Mouse (Mus musculus): ENCODE data around the gene Rbm20.

Gene Rbm20

DNA sequence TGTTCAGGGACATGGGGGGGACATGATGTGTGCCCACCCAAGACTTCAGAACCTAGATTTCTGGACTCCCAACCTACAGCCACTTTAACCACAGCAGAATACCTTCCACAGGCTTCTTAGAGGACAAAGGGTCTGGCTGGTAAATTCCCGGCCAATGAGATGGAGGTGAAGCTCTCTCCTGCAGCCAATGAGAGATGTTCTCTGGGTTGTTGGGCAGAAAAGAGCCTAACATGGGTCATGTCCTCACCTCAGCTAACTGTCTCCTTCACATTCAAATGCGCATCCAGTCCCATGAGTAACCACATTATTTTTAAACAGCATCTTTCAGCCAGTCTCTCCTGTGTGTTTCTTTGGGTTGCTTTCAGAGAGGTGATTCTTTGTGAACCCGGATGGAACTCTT, 5.7 kb upstream of the Rbm20 start:
- no peak for DNase-seq

DNA sequence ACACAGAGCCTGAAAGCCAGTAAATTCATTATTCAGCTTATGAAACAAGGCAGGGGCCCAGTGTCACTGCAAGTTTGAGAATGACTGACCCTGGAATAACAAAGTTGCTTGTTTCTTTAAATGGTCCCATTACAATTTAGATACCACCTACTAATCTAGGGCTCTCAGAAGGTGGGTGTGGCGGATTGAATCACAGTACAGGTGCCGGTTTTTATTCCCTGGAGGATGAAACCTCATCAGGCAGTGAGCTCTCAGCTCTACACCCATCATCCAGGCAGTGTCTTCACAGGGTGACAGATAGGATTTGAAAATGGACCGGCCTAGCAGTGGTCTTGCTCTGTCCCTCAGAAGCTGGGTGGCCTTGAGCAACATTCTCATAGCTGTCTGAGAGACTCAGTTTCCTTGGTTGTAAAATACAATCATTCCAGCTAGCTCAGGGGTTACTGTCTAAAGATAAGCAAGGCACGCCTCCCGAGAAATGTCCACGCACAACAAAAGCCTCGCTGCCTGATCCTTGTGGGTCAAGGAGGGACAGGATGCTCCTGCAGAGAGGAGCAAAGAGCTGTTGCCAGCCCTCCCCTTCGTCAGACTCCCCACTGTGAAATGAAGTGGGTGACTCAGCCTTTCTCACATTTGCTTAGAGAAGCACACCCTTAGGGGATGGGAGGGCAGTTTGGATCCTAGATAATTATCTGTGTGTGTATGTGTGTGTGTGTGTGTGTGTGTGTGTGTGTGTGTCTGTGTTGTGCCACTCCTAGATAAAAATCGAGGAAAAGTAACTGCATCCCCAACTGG, 2.8 kb upstream of the Rbm20 start:
- DNase-seq = no peak

DNA sequence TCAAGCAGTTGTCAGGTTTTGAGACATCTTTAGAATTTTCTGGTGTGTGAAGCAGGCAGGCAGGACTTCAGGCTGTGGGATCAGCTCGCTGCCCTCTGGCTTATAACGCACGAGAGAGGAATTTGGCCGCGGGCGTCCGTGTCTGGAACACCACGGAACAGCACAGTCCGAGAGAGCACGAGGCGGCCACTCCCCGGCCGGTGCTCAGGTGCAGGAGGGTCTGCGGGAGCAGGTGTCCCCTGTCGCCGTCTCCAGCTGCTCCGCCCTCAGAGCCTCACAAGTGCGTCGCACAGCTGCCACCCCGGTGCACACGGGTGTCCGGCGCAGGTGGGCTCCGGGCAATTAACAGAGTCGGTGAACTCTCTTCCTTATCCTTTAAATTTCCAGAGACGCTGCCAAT, 878 bp upstream of the Rbm20 start:
- DNase-seq = no peak

DNA sequence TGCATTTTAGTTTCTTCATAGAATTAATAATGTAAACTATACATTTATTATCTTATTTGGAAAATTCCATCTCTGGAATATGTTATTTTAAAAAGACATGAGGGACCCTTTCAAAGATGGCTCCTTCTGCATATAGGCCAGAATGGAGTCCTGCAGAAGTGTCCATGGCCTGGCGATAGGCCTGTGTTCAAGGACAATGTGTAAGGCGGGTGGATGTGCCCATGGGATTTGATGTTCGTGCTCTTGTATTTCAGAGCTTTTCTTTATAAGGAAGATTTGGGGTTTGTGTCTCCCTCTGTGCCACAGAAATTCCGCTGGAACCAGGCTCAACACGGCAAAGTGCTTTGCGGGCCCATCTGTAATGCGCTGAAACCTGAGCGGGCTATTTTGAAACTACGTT, 2.1 kb downstream of the Rbm20 start:
- no peak for DNase-seq

DNA sequence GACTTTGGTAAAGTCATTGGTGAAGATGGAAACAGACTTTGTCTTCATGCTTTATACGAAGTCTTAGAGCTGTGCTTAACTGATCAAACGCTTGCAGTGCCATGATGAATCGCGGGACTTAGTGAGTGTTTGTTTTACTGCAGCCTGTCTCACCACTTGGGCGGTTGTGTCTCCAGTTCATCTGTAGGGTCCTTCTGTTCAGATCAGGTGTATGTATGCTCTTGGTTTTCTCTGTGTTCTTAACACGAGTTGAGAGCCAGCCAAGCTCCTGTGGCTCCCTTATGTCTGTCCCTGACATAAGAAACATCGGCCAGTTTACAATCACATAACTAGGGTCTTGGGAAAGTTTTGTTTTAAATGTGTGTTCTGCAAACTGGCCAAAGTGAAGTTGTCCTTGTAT, 2.9 kb downstream of the Rbm20 start:
- no peak for DNase-seq

DNA sequence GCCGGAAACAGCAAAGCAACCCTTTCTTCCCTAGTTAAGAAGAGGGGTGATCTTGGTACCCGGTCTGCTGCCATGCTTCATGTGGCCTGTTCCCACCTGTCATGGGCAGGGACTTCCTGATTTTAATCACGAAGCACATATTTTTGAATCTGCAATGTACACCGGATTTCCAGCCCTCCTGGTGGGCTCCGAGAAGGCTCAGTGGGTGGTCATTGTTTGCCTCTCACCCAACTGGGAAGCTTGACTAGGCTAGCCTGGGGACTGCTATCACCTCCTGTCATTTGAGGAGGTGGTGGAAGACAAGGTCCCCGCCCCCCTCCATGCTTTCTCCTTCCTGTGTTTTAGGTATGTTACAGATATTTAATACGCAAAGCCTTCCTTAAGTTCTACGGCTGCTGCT, 5.3 kb downstream of the Rbm20 start:
- no peak for DNase-seq

DNA sequence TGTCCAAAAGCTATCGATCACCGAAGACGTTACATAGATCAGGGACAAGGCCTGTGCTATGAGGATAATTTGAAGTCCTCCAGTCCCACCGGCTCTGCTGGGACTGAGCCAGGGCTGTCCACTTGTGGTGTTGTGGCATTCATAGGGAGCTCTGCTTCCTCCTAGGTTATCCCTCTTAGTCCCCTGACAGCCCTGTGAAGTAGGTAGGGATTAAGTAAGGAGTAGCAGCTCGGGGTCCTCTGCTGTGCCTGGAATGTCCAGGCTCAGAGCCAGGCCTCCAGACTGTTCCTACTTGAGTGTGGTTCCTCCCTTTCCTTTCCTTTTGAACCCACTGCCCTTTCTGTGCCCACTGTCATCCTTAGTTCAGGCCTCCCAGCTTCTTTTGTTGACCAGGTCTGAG, 10.5 kb downstream of the Rbm20 start:
- DNase-seq = no peak

DNA sequence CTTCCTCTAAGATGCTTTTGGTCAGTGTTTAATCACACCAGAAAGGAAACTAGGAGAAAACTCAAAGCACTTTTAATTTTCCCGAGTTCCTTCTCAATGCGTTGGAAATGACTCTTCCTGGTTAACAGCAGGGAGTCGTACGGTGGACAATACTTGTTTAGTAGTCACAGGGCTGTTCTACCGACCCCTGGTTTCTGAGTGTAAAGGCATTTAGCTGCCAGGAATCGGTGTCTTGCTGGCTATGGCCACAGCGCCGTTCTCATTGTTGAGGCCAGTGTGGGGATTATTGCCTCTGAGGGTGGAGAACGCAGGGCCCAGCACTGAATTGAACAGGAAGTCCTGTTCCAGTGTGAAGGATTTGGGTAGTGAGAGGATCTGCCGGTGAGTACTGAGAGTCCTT, 13.7 kb downstream of the Rbm20 start:
- DNase-seq = no peak

DNA sequence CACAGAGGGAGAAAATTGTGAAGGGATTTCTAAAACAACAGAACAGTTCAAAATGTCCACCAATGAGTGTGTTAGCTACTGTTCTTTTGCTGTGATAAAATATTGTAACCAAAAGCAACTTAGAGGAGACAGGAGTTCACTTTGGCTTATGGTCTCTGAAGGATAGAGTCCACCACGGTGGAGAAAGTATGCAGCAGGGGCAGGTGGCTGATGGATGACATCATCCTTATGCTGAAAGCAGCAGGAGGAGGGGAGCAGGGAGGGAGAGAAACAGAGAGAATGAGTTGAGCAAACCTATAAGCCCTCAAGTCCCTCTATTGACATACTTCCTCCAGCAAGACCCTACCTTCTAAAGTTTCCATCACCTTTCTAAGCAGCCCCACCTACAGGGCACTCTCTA, 16.9 kb downstream of the Rbm20 start:
- no peak for DNase-seq

DNA sequence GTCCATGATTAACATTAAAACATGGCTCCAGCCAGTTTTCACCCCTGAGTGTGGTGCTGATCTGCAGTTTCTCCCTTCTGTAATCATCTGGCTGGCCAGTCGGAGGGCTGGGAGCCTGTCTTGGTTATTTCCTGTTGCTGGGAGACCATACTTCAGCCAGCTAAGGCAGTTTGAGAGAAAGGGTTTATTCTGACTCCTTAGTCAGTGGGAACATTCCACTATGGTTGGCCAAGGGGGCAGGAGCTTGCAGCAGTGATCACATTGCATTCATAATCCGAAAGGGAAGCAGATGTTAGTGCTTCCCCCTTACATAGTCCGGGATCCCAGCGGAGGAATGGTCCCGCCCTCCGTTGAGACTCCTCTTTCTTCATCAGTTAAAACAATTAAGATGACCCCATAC, 19.0 kb downstream of the Rbm20 start:
- DNase-seq = no peak

DNA sequence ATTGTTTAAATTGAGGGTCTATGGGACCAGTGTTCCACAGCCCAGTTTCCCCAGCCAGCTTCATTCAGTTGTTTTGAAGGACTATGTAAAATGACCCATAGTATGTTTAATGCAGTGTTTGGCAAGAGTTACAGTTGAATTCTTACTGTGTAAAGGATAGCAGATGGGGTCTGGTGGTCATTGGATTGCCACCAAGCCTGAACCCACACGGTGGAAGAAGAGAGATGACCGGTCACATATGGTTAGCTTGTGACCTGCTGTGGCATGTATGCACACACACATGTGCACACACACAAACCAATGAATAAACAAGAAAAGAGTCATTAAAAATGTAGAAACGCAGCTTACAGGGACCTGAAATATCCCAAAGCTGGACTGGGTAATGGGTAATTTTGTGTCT, 19.5 kb downstream of the Rbm20 start:
- DNase-seq = no peak

DNA sequence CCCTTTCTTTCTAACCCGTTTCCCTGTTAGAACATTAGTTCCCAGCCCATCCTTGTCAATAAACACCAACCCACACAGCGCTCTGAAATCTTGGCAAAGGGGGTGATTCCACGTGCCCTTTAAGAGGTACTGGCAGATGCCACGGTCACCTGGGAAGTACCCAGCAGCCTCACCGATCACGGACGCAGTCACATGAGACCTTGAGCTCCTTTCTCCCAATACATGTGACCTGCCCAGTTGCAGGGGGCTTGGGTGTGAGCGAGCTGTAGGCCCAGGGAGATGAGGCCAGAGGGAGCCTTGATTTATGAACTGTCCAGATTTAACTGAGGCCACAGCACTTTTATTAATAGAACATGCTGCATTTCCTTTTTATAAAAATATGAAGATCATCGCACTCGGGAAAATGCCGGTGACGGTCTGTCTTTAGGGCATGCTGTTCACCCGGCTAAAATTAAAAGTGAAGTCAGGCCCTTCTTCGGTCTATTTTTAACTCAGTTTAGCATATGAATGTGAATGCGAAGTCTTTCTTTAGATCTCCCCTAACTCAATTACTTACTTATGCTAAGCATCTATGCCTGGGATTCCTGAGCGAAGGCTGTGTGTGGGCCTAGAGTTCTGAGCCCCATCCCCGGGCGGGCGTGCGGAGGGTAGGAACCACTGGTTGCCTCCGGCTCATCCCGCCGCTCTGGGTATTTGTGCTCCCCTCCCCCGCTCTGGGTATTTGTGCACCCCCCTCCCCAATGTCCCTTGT, 20.4 kb downstream of the Rbm20 start:
- DNase-seq = no peak

DNA sequence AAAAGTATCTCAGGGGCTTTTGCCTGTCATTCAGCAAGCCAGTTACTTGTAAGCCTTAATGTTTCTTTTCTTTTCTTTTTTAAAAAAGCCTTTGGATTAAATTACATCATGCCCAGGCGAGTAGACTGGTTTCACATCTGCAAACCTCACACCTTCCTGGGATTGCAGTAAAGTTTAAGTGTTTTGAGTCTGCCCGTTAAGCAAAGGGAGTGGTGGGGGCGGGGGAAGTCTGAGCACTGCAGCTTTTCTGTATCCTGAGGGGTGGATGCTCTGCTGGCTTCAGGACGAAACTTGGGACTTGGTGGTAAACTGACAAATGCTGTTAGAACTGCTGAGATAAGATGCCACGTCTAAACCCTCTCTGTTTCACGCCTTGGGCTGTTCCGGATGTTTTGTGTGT, 22.6 kb downstream of the Rbm20 start:
- no peak for DNase-seq

DNA sequence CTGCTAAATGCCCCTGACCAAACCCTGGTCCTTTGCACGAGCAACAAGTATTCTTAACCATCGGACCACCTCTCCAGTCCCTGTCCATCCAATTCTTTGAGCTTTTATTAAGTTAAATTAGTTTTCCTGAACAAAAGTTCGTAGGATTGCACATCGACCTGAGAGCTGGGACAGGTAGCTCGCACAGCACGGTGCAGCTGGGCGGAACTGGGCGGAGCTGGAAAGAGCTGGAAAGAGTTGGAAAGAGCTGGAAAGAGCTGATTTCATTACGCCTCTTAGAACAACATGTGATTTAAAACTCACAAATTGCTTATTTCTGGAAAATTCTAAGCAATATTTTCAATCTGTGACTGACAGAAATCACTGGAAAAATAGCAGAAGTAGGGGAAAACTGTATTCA, 24.3 kb downstream of the Rbm20 start:
- no peak for DNase-seq

DNA sequence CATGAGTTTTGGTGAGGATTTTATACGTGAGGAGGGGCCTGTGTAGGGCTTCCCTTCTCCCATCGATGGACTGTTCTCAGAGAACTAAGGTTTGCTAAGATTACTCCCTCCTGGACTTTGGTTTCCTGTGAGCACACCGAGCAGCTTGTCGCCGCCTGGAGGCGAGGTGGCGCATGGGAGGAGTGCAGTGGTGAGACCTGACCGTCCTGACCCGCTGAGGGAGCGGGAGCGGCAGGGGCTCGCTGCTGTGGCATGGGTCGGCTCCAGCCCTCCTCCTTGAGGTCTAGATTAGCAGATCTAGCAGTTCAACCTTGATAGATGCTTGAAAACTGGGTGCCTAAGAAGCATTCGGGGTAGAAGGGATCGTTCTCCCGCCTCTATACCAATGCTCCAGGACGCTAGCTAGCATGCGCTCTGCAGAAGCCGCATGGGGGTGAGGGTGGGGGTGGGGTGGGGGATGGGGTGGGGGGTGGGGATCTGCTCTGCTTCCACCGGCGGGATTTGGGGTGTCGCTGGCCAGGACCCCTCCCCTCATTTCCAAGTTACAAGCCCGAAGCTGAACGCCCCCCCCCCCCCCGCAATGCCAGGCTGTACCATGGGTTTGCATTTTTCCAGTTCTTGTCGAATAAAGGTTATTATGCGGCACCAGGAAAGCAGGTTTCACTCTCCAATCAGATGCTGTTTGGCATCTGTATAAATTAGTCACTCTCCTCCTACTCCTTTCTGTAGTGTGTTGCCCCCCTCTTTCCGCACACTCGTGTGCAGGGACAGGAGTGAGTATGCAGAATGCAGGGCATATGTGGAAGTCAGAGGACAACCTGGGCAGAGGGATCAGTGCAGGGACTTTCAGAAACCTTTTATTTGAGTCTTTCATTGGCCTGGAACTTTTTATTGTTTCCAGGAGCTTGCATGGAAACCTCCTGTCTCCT, 28.1 kb downstream of the Rbm20 start:
- DNase-seq = peak; percentile 78

DNA sequence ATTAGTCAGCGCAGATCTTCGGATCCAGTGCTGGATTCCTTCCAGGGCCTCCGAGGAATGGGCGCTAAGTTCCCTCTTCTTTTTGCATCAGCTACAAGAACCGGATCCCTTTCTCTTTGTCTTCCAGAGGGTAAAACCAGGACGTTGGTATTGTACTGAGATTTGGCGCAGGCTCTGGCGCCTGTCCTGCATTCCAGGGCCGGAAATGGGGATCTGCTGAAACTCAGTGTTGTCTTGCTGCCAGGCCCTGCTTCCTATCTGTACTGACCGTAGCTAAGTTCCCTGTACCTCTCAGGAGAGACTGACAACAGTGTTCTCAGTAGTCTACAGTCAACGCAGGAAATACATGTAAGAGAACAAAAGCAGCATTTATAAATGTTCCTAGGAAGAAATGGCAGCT, 31.3 kb downstream of the Rbm20 start:
- DNase-seq = no peak

DNA sequence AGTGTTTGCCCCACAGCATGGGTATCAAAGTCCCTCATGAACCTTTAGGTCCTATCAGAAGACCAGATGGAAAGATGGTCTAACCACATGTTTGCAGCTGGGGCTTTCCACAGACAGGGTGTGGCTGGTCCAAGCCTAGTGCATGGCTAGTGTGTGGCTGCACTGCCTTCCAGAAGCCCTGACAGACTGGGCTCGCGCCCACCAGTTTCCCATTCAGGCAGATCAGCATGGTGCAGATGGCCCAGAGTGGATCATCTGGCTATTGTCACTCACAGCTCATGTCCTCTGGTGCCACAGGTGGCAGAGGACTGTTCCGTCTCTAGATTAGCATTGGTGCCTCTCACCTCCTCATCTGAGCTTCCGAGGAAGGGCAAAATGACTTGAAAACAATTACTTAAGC, 33.8 kb downstream of the Rbm20 start:
- DNase-seq = no peak

DNA sequence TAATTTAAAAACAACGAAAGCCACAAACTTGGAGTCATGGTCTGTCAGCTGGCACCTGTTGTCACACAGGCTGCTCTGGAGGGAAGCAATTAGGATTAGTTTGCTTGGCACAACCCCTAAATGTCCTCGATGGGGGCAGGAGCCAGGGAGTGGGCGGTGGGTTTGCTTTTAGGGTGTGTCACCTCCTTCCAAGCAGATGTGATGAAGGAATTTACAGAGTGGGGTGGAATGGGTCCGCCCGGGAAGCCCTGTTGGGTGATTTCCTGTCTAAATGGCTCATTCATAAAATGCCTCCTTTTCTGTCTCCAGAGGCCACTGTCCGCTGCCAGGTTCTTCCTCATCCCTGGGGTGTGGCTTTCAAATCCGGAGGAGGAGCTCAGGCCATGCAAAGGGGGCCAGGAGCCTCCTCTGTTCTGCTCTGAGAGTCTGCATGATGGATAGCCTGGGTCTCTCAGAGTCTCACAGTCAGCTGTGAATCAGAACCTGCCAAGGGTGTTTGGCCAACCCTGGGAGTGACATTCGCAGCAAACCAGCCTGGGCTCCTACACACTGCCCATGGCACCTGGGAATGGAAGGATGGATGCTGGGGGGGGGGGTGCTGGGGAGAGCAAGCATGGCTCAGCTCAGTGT, 34.3 kb downstream of the Rbm20 start:
- DNase-seq = no peak

DNA sequence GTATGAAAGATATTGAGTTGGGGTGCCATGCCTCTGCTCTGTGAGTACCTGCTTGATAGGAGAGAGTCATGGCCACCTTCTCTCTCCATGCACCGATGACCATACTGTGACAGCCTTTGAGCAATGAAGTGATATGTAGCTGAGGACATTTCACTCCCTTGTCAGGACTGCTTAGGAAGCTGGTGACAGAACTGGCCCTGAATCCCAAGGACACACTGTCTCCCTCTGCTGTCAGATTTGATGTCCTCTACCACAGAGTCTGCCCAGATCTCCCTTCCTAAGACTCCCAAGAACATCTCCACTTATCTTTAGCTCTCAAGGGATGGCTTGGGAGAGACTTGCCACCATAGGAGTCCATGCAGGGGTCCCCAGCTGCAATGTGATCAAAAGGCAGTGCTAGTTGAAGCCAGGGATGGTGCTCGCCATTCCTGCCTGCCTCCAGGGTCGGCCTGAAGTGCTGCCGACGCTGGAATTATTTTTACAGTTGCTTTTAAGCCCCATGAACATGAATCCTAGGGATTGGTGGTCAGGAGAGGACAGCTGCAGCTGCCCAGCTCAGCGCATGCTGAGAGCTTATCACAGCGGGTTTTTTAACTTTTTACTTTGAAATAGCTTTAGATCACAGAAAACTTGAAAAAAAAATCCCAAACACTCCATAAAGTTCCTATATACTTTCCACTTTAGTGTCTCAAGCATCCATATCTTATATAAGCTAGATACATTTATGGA, 35.4 kb downstream of the Rbm20 start:
- DNase-seq = no peak

DNA sequence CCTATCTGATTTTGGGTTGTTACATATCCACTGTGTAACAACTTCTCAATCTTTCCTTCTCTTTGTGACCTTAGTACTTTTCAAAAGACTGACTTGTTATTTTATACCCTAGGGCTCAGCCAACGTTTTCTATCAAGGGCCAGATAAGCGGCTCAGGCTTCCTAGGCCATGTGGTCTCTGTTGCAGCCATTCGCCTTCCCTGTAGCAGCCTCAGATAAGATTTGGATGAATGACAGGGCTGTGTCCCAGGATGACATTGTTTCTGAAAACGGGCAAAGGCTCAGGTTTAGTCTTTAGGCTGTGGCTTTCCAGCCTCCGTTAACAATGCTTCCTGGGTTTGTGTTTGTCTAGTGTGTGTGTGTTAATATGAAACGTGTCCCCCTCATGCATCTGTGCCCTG, 36.3 kb downstream of the Rbm20 start:
- DNase-seq = no peak

DNA sequence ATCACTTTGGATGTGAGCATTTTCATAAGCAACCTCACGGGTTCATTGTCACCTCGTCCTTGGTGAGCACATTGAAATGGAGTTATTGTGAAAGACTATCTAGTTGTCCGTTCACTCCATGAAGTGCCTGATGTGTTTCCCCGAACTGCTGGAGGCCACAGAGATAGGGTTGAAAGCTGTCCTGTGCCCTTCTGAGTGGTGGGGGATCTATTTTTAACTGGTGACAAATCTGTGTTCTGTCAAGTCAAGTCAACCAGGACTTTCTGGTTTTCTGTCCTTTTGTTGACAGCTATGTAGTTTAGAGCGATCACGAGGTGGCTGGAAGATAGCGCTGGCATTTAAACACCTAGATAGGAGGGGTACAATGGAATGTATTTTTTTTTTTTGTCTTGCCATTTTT, 39.4 kb downstream of the Rbm20 start:
- DNase-seq = no peak

DNA sequence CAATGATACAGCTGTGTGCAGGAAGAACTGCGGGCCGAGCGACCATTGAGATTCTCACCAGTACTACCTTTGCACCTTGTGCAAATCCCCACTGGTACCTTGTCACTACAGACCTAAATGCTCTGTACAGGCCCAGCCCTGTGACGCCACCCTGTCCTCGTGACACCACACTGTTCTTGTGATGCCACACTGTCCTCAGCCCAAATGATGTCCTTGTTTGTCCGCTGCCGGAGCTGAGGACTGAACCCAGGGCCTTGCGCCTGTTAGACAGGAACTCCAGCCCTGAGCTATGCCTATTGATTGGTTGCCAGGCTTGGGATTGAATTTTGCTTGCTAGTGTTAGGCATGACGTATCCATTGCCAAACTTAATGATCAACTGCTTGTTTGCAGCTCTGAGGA, 40.3 kb downstream of the Rbm20 start:
- no peak for DNase-seq
